Mouse (Mus musculus) midbrain, embryonic 11.5 days (tissue): ENCODE measurements around the gene Tnip3. TPM values are rescaled to one million over a fixed set of nuclear protein-coding genes. Genes with fewer than 3 reads are reported as not detected.

Experiments
- polyA plus RNA-seq: library from polyadenylated mRNA; unstranded; fragments of >200 nt; fragmentation: Nextera tagmentation; extraction: Ambion mirVana; gene quantifications from 2 replicates; pipeline ENCODE4 v1.2.1, GENCODE M21; 2014

Tnip3 gene
- polyA plus RNA-seq, 1 experiment from 2014 or later, result 0.08 TPM

Other genes starting within 250 kb of the Tnip3 start
- 4.8 and 5.2 TPM in 2 replicates for gene C130060K24Rik, start 144.2 kb upstream of the Tnip3 start, polyA plus RNA-seq
- 9.5 and 10.5 TPM in 2 replicates for gene Ndnf, start 146.3 kb downstream of the Tnip3 start, polyA plus RNA-seq